Mouse (Mus musculus) telencephalon, adult 2 months (tissue): ENCODE results near the gene Gm20929.
"Not testable (repeated sequence)": the region's sequence is repeated elsewhere in the genome, so short reads cannot be mapped to it uniquely, and the experiment has no call there.

Source experiments
- DNase-seq: peaks from one replicate; pipeline ENCODE4 v3.0.0-alpha.2; 2011; ENCODE audit warnings: low read depth, low spot score

The Gm20929 gene

DNA sequence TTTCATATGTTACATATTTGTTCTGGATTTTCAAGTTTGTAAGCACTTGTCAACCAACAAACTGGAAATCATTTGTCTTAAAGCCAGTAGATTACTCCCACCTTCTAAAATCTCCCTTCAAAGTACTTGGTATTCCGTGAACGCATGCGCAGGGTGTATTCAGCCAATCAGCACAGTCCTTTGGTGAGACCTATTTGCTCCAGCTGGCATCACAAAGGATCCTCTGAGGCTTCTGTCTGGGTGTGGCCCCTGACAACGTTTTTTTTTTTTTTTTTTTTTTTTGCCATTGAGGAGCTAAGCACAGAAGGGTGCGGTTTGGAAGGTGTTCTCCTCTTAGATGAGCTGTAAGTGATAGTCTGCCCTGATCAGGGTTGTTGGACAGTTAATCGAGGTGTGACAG lies at the start of gene Gm20929:
Gene Gm20929 (plus strand): TSS at position 301 of the 400 bp plus-strand sequence.
- not testable (repeated sequence) for DNase-seq
